Mouse (Mus musculus): ENCODE results near the gene Bscl2. TPM values are rescaled to one million over a fixed set of nuclear protein-coding genes. Genes with fewer than 3 reads are reported as not detected.
"Not testable (repeated sequence)": the region's sequence is repeated elsewhere in the genome, so short reads cannot be mapped to it uniquely, and the experiment has no call there.

Bscl2 gene
- total RNA-seq, 4 experiments from 2014 or later: 100 to 111 (median 105) TPM

- DNase-seq (ENCODE audit: low spot score in 2 of 2): no peak
Observed at GRCm38 (mm10) chr19:8830664-8831063, 6.6 kb upstream of the Bscl2 start.

DNA sequence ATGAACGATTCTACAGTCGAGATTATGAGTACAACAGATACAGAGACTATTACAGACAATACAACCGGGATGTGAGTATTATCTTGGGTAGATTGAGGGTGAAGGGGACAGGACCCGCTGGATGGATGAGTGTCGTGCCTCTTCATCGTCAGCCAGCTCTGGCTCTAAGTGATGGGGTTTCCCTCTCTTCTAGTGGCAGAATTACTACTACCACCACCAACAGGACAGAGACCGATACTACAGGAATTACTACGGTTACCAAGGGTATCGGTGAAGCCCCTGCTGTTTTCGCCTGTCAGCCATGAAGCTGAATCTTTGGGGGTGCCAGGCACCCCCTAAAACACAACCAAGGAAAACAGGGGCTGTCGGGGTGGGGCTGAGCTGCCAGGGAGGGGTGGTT is 6.0 kb upstream of the Bscl2 start:
- DNase-seq (ENCODE audit: low spot score in 2 of 2): no peak

DNA sequence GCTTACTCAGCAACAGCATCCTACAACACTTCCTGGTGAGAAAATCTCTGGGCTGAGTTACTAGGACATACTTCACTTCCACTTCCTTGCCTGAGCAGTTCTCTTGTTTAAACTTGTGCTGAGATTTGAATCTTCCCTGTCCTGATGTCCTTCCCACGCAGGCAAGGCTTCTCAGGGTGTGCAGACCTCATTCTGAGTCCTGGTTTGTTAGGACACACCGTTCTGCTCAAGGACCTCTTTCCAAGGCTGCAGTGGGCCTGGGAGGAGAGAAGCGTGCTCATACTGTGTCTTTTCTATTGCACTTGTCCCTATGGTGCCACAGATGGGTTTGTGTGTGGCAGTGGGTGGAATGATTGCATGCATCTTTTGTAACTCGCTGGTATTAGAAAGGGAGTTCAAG is 4.3 kb upstream of the Bscl2 start:
- no peak for DNase-seq (ENCODE audit: low spot score in 2 of 2)

DNA sequence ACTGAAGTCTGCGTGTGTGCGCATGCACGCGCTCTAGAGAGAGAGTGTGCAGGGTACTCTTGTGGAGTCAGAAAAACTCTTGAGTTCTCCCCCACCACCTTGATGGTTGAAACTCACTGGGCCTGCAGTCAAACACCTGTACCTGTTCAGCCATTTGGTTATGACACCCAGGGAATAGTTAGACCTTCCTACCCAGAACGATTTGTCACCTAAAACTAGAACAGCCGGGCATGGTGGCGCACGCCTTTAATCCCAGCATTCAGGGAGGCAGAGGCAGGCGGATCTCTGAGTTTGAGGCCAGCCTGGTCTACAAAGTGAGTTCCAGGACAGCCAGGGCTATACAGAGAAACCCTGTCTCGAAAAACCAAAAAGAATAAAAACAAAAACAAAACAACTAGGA is 940 bp upstream of the Bscl2 start:
- not testable (repeated sequence) for DNase-seq (ENCODE audit: low spot score in 2 of 2)

DNA sequence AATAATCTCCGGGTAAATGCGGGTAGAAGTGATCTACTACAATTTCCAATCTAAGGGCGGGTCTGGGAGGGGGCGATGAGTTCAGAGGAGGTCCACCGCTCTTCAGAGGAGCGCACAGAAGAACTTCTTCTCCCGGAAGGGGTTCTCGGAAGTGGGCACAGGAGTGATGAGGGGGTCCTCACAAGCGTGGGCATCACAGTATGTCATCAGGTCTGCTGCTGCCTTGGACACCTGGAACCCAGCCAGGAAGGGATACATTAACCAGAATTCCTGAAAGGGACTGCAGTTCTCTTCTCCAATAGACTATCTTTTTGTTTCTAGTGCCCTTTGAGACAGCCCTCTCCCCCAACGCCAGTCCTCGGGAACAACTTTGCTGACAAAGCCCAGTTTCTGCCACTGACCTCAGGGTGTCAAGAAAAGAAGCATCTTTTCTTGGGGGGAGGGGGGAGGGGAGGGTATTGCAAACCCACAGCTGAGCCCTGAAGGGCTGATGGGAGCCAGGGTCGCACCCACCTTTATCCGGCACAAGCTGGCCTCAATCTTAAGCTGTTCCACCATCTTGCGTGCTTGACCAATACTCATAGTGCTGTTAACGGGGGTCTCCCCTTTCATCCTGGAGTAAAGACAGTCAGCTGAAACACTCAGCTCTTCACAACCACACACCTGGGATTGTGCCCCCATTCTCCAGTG is 919 bp downstream of the Bscl2 start:
- peak in 1 of 2 experiments; percentile 52 for DNase-seq (ENCODE audit: low spot score in 2 of 2)

DNA sequence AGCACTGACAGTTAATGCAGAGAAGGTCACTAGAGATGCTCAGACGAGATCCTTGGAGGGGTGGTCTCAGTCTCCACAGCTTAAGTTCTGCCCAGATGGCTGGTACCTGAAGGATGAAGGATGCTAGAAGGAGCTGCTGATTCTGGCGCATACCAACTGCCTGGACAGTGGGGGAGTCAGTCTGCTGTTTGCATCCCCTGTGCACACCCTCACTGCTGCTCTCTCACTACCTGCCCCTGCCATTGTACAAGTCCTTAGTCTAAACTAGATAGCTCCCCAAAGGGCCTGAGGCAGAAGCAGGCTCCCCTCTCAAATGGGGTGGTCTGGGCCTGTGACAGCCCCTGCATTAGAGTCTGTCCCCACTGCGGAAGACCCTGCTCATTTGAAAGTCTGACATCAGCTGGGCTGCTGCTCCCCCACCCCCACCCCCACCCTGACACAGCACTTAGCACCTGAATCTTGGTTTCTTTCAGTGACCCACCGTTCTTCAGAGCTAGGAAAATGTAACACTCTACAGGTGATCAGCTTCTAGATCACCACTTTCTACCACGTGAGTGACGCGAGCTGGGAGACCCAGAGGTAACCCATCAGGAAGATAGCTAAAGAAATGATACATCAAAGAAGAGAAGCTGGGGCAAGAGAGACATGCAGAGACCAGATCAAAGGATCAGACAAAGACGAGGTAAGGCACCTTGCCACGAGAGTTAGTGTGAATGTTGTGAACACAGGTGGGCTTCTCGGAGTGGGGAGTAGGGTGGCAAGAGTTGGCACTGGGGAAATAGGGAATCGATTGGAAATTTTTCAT is 2.0 kb downstream of the Bscl2 start, which contains the start of gene Gng3:
Gene Gng3, minus strand, starts transcription at position 92 of the 805 bp plus-strand sequence.
- DNase-seq (ENCODE audit: low spot score in 2 of 2): peak; percentile 81 to 90

GRCm38 (mm10) chr19:8839908-8840791 is 2.9 kb downstream of the Bscl2 start:
- peak; percentile 39 to 69 for DNase-seq (ENCODE audit: low spot score in 2 of 2)

- DNase-seq (ENCODE audit: low spot score in 2 of 2): no peak
Observed at GRCm38 (mm10) chr19:8841012-8841411, 3.7 kb downstream of the Bscl2 start.

DNA sequence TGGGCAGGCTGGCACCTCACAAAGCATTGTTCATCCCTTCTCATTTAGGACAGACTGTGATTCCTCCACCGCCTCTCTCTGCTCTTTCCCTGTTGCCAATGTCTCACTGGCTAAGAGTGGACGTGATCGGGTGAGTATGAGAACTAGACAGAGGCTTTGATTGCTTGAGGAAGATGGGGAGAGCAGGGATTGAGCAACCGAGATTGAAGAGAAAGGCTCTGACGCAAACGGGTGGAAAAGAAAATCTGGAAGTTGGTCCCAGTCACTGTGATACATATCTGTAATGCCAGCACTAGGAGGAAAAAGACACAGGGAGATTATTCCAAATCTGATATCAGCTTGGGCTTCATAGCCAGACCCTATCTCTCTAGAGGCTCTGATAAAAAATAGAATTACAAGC is 5.7 kb downstream of the Bscl2 start:
- DNase-seq (ENCODE audit: low spot score in 2 of 2): no peak

DNA sequence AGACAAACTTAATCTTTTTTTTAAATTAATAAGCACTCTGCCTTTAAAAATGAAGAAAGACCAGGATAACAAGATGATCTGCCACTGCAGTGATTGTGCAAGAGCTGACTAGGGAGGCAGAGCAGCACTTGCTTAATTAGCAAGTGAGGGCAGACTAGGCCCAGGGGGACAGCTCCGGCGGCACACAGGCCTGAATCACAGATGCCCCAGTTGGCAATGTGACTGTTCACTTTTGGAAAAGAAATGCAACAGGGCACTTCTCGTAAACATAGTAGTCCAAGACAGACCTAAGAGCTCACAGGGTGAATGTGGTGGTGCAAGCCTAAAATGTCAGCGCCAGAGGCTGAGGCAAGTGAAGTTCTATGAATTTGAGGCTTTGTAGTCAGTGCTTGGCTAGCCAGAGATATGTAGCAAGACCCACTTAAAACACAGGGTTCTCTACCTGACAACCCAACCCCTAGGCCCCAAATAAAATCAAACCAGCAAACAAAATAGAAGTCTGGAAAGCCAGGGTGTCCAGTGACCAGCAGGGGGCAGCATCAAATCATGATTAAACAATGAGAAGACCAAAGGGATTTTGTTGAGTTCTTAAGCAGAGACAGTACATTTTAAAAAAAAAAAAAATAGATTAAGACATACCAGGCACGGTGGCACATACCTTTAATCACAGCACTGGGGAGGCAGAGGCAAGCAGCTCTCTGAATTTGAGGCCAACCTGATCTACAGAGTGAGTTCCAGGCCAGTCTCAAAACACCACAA is 7.3 kb downstream of the Bscl2 start:
- DNase-seq (ENCODE audit: low spot score in 2 of 2): no peak

DNA sequence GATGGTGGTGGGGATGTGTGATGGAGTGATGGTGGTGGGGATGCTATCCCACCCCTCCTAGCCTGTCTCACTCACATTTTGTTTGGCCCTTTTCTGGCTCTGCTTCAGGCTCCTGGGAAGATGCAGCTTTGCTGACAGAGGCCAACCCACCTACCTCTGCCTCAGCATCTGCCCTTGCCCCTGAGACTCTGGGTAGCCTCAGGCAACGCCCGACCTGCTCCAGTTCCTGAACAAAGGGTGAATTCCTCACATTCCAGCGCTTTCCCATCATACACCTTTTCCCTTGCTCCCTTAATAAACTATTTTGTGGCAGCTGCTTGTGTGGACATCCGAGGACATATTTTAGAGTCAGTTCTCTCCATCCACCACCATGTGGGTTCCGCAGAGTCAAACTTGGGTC is 11.1 kb downstream of the Bscl2 start:
- DNase-seq (ENCODE audit: low spot score in 2 of 2): no peak

DNA sequence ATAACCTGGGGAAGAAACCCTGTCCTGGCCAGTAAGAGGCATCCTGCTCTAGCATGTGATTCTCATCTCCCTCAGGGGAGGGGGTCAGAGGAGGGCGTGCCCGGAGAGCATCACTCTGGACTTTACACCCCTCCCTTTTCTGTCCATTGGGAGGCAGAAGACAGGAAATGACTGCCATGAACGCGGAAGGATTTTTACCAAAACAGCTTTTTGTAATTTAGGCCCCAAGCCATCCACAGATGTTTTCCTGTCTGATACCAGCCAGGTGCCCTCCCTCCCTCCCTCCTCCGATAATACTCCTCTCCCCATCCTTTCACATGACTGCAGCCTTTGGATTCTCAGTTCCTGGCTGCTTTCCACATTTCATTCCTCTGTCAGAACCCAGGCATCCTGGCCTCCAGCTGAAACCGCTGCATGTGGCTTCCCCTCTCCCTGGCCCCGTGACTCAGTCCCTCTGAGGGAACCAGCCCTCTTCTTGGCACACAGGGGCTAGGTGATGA is 13.2 kb downstream of the Bscl2 start, which contains the start of gene Lrrn4cl:
Gene Lrrn4cl, plus strand, starts transcription at position 367 of the 500 bp plus-strand sequence.
- DNase-seq (ENCODE audit: low spot score in 2 of 2): no peak

DNA sequence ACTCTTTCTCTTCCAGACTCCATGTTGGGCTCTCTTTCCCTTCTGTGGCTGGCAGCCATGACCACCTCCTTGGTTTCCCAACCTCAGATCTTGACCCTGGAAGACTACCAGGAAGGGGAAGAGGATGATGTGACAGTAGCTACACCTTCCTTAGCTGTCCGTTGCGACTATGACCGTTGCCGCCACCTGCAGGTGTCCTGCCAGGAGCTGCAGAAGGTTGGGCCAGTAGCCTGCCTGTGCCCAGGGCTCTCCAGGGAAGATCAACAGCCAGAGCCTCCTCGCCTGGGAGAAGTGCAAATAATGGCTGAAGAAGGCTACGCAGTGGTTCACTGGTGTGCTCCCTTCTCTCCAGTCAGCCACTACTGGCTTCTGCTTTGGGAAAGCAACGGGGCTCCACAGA is 14.4 kb downstream of the Bscl2 start:
- no peak for DNase-seq (ENCODE audit: low spot score in 2 of 2)

GRCm38 (mm10) chr19:8852236-8852928 is 15.1 kb downstream of the Bscl2 start:
- DNase-seq (ENCODE audit: low spot score in 2 of 2): no peak

DNA sequence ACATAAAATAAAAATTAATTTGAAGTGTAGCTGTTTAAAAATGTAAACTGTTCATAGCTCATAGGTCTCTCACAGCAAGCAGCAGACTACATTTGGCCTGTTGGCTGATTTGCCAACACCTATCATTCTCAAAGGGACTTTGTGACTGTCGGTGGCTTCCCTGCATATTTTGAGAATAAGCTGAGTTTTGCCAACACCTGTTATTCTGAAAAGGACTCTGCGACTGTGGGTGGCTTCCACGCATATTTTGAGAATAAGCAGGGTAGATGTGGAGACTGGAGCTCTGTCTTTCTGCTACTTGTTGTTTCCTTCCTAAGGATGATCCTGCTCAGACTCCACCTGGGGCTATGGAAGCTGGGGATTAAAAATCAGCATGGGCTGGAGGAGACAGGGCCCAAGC is 15.8 kb downstream of the Bscl2 start:
- DNase-seq (ENCODE audit: low spot score in 2 of 2): no peak

DNA sequence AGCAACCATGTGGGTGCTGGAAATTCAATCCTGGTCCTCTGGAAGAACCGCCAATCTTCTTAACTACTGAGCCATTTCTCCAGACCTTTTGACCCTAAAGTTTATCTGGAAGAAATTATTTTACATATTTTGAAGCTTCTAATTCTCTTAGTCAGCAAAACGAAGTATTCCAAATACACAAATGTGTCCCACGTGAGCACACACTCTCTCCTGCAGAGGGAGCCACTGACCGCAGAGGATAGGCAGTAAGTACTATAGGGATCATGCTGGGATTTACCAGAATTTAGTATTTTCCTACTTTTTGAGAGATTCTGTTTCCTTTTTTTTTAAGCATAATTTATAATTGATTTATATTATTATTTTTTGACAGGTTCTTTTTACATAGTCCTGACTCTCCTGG is 20.4 kb downstream of the Bscl2 start:
- DNase-seq (ENCODE audit: low spot score in 2 of 2): no peak

DNA sequence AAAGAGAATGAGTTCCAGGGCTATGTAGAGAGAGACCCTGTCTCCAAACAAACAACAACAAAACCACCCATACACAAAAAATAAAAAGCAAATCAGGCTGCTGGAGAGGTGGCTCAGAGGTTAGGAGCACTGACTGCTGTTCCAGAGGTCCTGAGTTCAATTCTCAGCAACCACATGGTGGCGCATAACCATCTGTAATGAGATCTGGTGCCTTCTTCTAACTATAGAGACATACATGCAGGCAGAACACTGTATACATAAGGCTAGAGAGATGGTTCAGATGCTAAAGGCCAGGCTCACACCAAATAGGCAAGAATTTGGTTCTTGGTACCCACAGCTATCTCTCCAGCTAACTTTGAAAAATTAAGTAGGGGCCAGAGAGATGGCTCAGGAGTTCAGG is 21.8 kb downstream of the Bscl2 start:
- DNase-seq (ENCODE audit: low spot score in 2 of 2): no peak

DNA sequence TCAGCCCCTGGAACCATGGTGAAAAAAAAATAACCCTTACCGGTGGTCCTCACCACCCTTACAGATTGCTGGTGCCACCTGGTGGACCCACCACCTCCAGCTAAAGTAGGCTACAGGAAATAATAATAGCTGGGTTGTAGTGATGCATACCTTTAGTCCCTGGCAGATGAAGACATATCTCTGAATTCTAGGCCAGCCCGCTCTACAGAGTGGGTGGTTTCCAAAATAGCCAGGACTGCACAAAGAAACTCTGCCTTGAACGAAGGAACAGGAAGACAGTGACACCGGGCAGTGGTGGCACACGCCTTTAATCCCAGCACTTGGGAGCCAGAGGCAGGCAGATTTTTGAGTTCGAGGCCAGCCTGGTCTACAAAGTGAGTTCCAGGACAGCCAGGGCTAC is 27.0 kb downstream of the Bscl2 start:
- no peak for DNase-seq (ENCODE audit: low spot score in 2 of 2)

DNA sequence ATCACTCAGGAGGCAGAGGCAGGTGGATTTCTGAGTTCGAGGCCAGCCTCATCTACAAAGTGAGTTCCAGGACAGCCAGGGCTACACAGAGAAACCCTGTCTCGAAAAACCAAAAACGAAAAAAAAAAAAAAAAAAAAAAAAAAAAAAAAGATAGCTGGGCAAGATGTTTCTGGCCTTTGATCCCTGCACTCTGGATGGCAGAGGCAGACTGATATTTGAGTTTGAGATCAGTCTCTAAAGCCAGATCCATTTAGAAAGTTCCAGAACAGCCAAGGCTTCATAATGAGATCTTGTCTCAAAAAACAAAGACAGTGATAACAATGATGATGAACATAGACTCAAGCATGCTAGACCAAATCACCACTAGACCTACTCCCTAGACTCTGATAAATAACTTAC is 33.1 kb downstream of the Bscl2 start:
- not testable (repeated sequence) for DNase-seq (ENCODE audit: low spot score in 2 of 2)

- DNase-seq (ENCODE audit: low spot score in 2 of 2): no peak
Observed at GRCm38 (mm10) chr19:8870838-8871237, 33.6 kb downstream of the Bscl2 start.
